Mouse (Mus musculus): ENCODE measurements around the gene Dlgap3.

GRCm38 (mm10) chr4:127174075-127174899 is 5.3 kb downstream of the Dlgap3 start:
- TF ChIP-seq MAFK (IDR thresholded peaks at IDR 0.05; ENCODE audit: insufficient read depth, low read depth, low read length) (no peak), ZNF384 (IDR thresholded peaks at IDR 0.05; ENCODE audit: low read depth, low read length) (no peak), ZC3H11A (IDR thresholded peaks at IDR 0.05; ENCODE audit: borderline replicate concordance, low read depth, low read length) (no peak)

All from ES-E14 (cell line).